Mouse (Mus musculus): Measurements from ENCODE around the gene Hist1h2br.
"Not testable (repeated sequence)": the region's sequence is repeated elsewhere in the genome, so short reads cannot be mapped to it uniquely, and the experiment has no call there.

Hist1h2br gene

GRCm38 (mm10) chr13:21833461-21833860 is at the start of gene Hist1h2br, which contains the start of gene Hist1h2ap:
Hist1h2br (plus strand) TSS chr13:21833743.
Hist1h2ap (minus strand) TSS chr13:21833507.
- not testable (repeated sequence) for DNase-seq

GRCm38 (mm10) chr13:21784311-21784710 is 49.2 kb upstream of the Hist1h2br start:
- DNase-seq, result no peak

- DNase-seq, result no peak
Measured at GRCm38 (mm10) chr13:21786189-21786898, 47.2 kb upstream of the Hist1h2br start.

GRCm38 (mm10) chr13:21786899-21787629 is 46.5 kb upstream of the Hist1h2br start, which contains the start of the genes Hist1h2an and Hist1h2bp:
Hist1h2an (minus strand) TSS chr13:21787218.
Hist1h2bp (plus strand) TSS chr13:21787461.
- DNase-seq, result peak; percentile 91

- no peak for DNase-seq
Measured at GRCm38 (mm10) chr13:21787760-21788593, 45.6 kb upstream of the Hist1h2br start.

GRCm38 (mm10) chr13:21789925-21790324 is 43.6 kb upstream of the Hist1h2br start:
- no peak for DNase-seq

- DNase-seq, result no peak
Measured at GRCm38 (mm10) chr13:21790601-21791283, 42.8 kb upstream of the Hist1h2br start.

- DNase-seq, result no peak
Measured at GRCm38 (mm10) chr13:21795584-21795983, 38.0 kb upstream of the Hist1h2br start.

GRCm38 (mm10) chr13:21797163-21797562 is 36.4 kb upstream of the Hist1h2br start:
- DNase-seq, result not testable (repeated sequence)

- DNase-seq, result not testable (repeated sequence)
Measured at GRCm38 (mm10) chr13:21803058-21803457, 30.5 kb upstream of the Hist1h2br start.

- DNase-seq, result not testable (repeated sequence)
Measured at GRCm38 (mm10) chr13:21810073-21810472, 23.5 kb upstream of the Hist1h2br start, which contains the start of the genes Hist1h2bq and Hist1h2ao. Hist1h2bq (minus strand) TSS chr13:21810197. Hist1h2ao (plus strand) TSS chr13:21810465.

- DNase-seq, result not testable (repeated sequence)
Measured at GRCm38 (mm10) chr13:21811074-21811473, 22.5 kb upstream of the Hist1h2br start.

GRCm38 (mm10) chr13:21811539-21811938 is 22.0 kb upstream of the Hist1h2br start, which contains the start of gene Hist1h4m:
Hist1h4m (plus strand) TSS chr13:21811746.
- DNase-seq, result peak; percentile 42

- not testable (repeated sequence) for DNase-seq
Measured at GRCm38 (mm10) chr13:21812092-21812491, 21.5 kb upstream of the Hist1h2br start.

GRCm38 (mm10) chr13:21820082-21820890 is 13.3 kb upstream of the Hist1h2br start:
- not testable (repeated sequence) for DNase-seq

- DNase-seq, result no peak
Measured at GRCm38 (mm10) chr13:21828511-21828910, 5.0 kb upstream of the Hist1h2br start.

- DNase-seq, result no peak
Measured at GRCm38 (mm10) chr13:21830344-21830743, 3.2 kb upstream of the Hist1h2br start.

- DNase-seq, result peak; percentile 31
Measured at GRCm38 (mm10) chr13:21831418-21832394, 1.8 kb upstream of the Hist1h2br start, which contains the start of gene Hist1h4n. Hist1h4n (minus strand) TSS chr13:21832196.

- not testable (repeated sequence) for DNase-seq
Measured at GRCm38 (mm10) chr13:21840508-21840907, 7.0 kb downstream of the Hist1h2br start.

GRCm38 (mm10) chr13:21846356-21846755 is 12.8 kb downstream of the Hist1h2br start:
- not testable (repeated sequence) for DNase-seq
